Mouse (Mus musculus) heart, adult 18-20 months (tissue): ENCODE measurements around the gene 1810013L24Rik. TPM values are rescaled to one million over a fixed set of nuclear protein-coding genes. Genes with fewer than 3 reads are reported as not detected.

ENCODE experiments used
- DNase-seq, 2 experiments: peaks; one replicate each; pipeline ENCODE4 v3.0.0; 2021 to 2022; ENCODE audit warnings: mixed read lengths in 1 of 2
- long read RNA-seq, 2 experiments: library from polyadenylated mRNA; stranded (forward); transcript quantifications; one replicate each; pipeline ENCODE4 v2.0.0; 2021
- total RNA-seq, 2 experiments: library from RNA; stranded (reverse); gene quantifications; 2 replicates each; pipeline ENCODE4 v1.2.3; 2021

1810013L24Rik gene
- 100 to 1,000 TPM; 113 to 118 TPM for total RNA-seq
- long read RNA-seq, experiment 1, full-length matches to known transcripts, result 10 of 27 reads
- long read RNA-seq, experiment 1, partial matches to known transcripts, result 3 of 27 reads
- long read RNA-seq, experiment 1, other reads (novel, unspliced or antisense), result 14 of 27 reads
- long read RNA-seq, experiment 2, full-length matches to known transcripts, result 3 of 14 reads
- long read RNA-seq, experiment 2, partial matches to known transcripts, result 0 of 14 reads
- long read RNA-seq, experiment 2, other reads (novel, unspliced or antisense), result 11 of 14 reads

GRCm38 (mm10) chr16:8829564-8830359 lies at the start of gene 1810013L24Rik:
TSS of gene 1810013L24Rik (plus strand) at chr16:8830100.
- peak; percentile 97 to 99 for DNase-seq

GRCm38 (mm10) chr16:8780187-8780586 lies 49.7 kb upstream of the 1810013L24Rik start:
- no peak for DNase-seq

- no peak for DNase-seq
Measured at GRCm38 (mm10) chr16:8781191-8781590, 48.7 kb upstream of the 1810013L24Rik start.

- DNase-seq, result no peak
Measured at GRCm38 (mm10) chr16:8781660-8782059, 48.2 kb upstream of the 1810013L24Rik start.

GRCm38 (mm10) chr16:8783198-8783913 lies 46.5 kb upstream of the 1810013L24Rik start:
- DNase-seq, result no peak

GRCm38 (mm10) chr16:8784753-8785152 lies 45.1 kb upstream of the 1810013L24Rik start:
- peak; percentile 35 to 67 for DNase-seq

- no peak for DNase-seq
Measured at GRCm38 (mm10) chr16:8790886-8791285, 39.0 kb upstream of the 1810013L24Rik start.

GRCm38 (mm10) chr16:8791949-8792557 lies 37.8 kb upstream of the 1810013L24Rik start, which contains the start of gene Usp7:
TSS of gene Usp7 (minus strand) at chr16:8792308.
- DNase-seq, result no peak

GRCm38 (mm10) chr16:8794952-8795351 lies 34.9 kb upstream of the 1810013L24Rik start:
- DNase-seq, result no peak

GRCm38 (mm10) chr16:8795906-8796305 lies 34.0 kb upstream of the 1810013L24Rik start:
- DNase-seq, result no peak

GRCm38 (mm10) chr16:8806703-8807102 lies 23.2 kb upstream of the 1810013L24Rik start:
- peak in 1 of 2 experiments; percentile 56 for DNase-seq

- DNase-seq, result no peak
Measured at GRCm38 (mm10) chr16:8810399-8811127, 19.3 kb upstream of the 1810013L24Rik start.

GRCm38 (mm10) chr16:8817872-8818271 lies 12.0 kb upstream of the 1810013L24Rik start:
- DNase-seq, result no peak

GRCm38 (mm10) chr16:8821429-8821828 lies 8.5 kb upstream of the 1810013L24Rik start:
- peak; percentile 61 to 76 for DNase-seq

GRCm38 (mm10) chr16:8822586-8822985 lies 7.3 kb upstream of the 1810013L24Rik start:
- DNase-seq, result no peak

- DNase-seq, result peak in 1 of 2 experiments; percentile 25
Measured at GRCm38 (mm10) chr16:8823661-8824060, 6.2 kb upstream of the 1810013L24Rik start.

- DNase-seq, result no peak
Measured at GRCm38 (mm10) chr16:8827366-8827765, 2.5 kb upstream of the 1810013L24Rik start.

GRCm38 (mm10) chr16:8828636-8829563 lies 1.0 kb upstream of the 1810013L24Rik start:
- no peak for DNase-seq

GRCm38 (mm10) chr16:8830431-8831211 lies 721 bp downstream of the 1810013L24Rik start:
- DNase-seq, result peak; percentile 84 to 86
